Comparison of ENCODE assay signal across 15 mouse cellular contexts in genomic region chr16:57552709-57553108, GRCm38 (mm10). TPM values are rescaled to one million over a fixed set of nuclear protein-coding genes. Genes with fewer than 3 reads are reported as not detected.
DNase-seq lines count a peak whose midpoint lies in the region; ATAC-seq and TF ChIP-seq lines count a peak whose summit lies in the region.
"Had no signal": no experiment of that assay in that cellular context is flagged by ENCODE, and none has a peak within 500 bp of the region (broad histone marks: within the 10 kb centered on the region; RNA-seq: fewer than 3 reads in every experiment).

No protein-coding gene starts in this region.

- H3K36me3 ChIP-seq in forebrain, embryonic 14.5 days (ENCODE audit: control insufficient read depth, insufficient read depth, low read length) = no peaks in the 10 kb centered on the region
- H3K36me3 ChIP-seq in forebrain, embryonic 13.5 days (ENCODE audit: poor library complexity, severe bottlenecking) = no peaks in the 10 kb centered on the region
- 0 out of 2 replicates have a peak, but pooled peaks cover 10% of the 10 kb centered on the region for H3K36me3 ChIP-seq in heart, postnatal 0 days (replicated peaks; ENCODE audit: control insufficient read depth, insufficient read depth, low read length)
- peaks cover 8% of the 10 kb centered on the region for H3K36me3 ChIP-seq in heart, embryonic 10.5 days
- no peaks in the 10 kb centered on the region for H3K36me3 ChIP-seq in limb, embryonic 15.5 days
- H3K36me3 ChIP-seq in hindbrain, embryonic 10.5 days = no peaks in the 10 kb centered on the region
- H3K36me3 ChIP-seq: liver, embryonic 13.5 days; neural tube, embryonic 12.5 days had no signal

- no peak for TF ChIP-seq EP300 in heart, postnatal 0 days (IDR thresholded peaks at IDR 0.05; ENCODE audit: low read depth)

- H3K4me3 ChIP-seq in forebrain, embryonic 14.5 days (ENCODE audit: low read depth, low read length) = no peak overlapping the region
- no peak overlapping the region for H3K4me3 ChIP-seq in forebrain, embryonic 13.5 days
- no peak overlapping the region for H3K4me3 ChIP-seq in heart, postnatal 0 days (ENCODE audit: low read depth, low read length)
- H3K4me3 ChIP-seq in heart, embryonic 10.5 days = no peak overlapping the region
- H3K4me3 ChIP-seq in limb, embryonic 15.5 days = no peak overlapping the region
- H3K4me3 ChIP-seq in hindbrain, embryonic 10.5 days = no peak overlapping the region
- H3K4me3 ChIP-seq: liver, embryonic 13.5 days; neural tube, embryonic 12.5 days had no signal

- no peak overlapping the region for H3K27ac ChIP-seq in forebrain, embryonic 14.5 days (ENCODE audit: low read depth, low read length)
- no peak overlapping the region for H3K27ac ChIP-seq in forebrain, embryonic 13.5 days
- peak overlapping the region; percentile 5; the same call in 1 of the 2 replicates for H3K27ac ChIP-seq in heart, postnatal 0 days (ENCODE audit: low read depth)
- H3K27ac ChIP-seq in heart, embryonic 10.5 days = no peak overlapping the region
- H3K27ac ChIP-seq in limb, embryonic 15.5 days = no peak overlapping the region
- no peak overlapping the region for H3K27ac ChIP-seq in hindbrain, embryonic 10.5 days
- H3K27ac ChIP-seq: liver, embryonic 13.5 days; neural tube, embryonic 12.5 days had no signal

- no peak for TF ChIP-seq CTCF in heart, postnatal 0 days (IDR thresholded peaks at IDR 0.05; ENCODE audit: low read depth)

- no peak for ATAC-seq in forebrain, embryonic 14.5 days
- ATAC-seq in forebrain, embryonic 13.5 days = no peak
- no peak for ATAC-seq in heart, postnatal 0 days (ENCODE audit: insufficient read depth, low read depth)
- ATAC-seq in limb, embryonic 15.5 days (ENCODE audit: insufficient number of reproducible peaks, low FRiP score, low TSS enrichment, low read depth) = no peak
- ATAC-seq: midbrain, embryonic 16.5 days had no signal

- H3K9ac ChIP-seq in forebrain, embryonic 14.5 days (ENCODE audit: low read length) = no peak overlapping the region
- no peak overlapping the region for H3K9ac ChIP-seq in forebrain, embryonic 13.5 days
- no peak overlapping the region for H3K9ac ChIP-seq in heart, postnatal 0 days (replicated peaks; ENCODE audit: low read depth, low read length)
- H3K9ac ChIP-seq in limb, embryonic 15.5 days = no peak overlapping the region
- H3K9ac ChIP-seq: liver, embryonic 13.5 days; neural tube, embryonic 12.5 days had no signal

- DNase-seq in forebrain, embryonic 14.5 days (ENCODE audit: low spot score) = peak; percentile 20
- no peak for DNase-seq in heart, postnatal 0 days (ENCODE audit: low spot score)
- no peak for DNase-seq in heart, embryonic 10.5 days (ENCODE audit: low spot score)
- peak; percentile 31 for DNase-seq in MN1 (ENCODE audit: low spot score)
- no peak for DNase-seq in hindbrain, embryonic 10.5 days (ENCODE audit: low spot score)
- DNase-seq in layer of hippocampus, adult 8-10 months (ENCODE audit: low spot score in 2 of 2) = no peak
- DNase-seq: adrenal gland, postnatal 14 days; cerebellum, adult 8-10 months; kidney, postnatal 10 days; liver, embryonic 13.5 days; thymus, postnatal 25 days had no signal

- no peaks in the 10 kb centered on the region for H3K4me1 ChIP-seq in forebrain, embryonic 14.5 days (ENCODE audit: control insufficient read depth, insufficient read depth, low read length)
- H3K4me1 ChIP-seq in forebrain, embryonic 13.5 days = peaks cover 8% of the 10 kb centered on the region; the same call in 1 of the 2 replicates
- H3K4me1 ChIP-seq in heart, postnatal 0 days (ENCODE audit: control insufficient read depth, insufficient read depth) = peaks cover 31% of the 10 kb centered on the region
- H3K4me1 ChIP-seq in heart, embryonic 10.5 days = peaks cover 19% of the 10 kb centered on the region
- peaks cover 25% of the 10 kb centered on the region; the same call in 1 of the 2 replicates for H3K4me1 ChIP-seq in limb, embryonic 15.5 days
- H3K4me1 ChIP-seq in hindbrain, embryonic 10.5 days (replicated peaks) = peaks cover 8% of the 10 kb centered on the region
- H3K4me1 ChIP-seq: neural tube, embryonic 12.5 days had no signal

- H3K4me2 ChIP-seq in forebrain, embryonic 14.5 days (ENCODE audit: low read length) = no peak overlapping the region
- no peak overlapping the region for H3K4me2 ChIP-seq in forebrain, embryonic 13.5 days
- H3K4me2 ChIP-seq in heart, postnatal 0 days (ENCODE audit: low read depth, low read length) = peak overlapping the region; percentile 79; the same call in 1 of the 2 replicates
- H3K4me2 ChIP-seq in limb, embryonic 15.5 days = peak overlapping the region; percentile 10; the same call in 1 of the 2 replicates
- H3K4me2 ChIP-seq: liver, embryonic 13.5 days; neural tube, embryonic 12.5 days had no signal

- H3K27me3 ChIP-seq in forebrain, embryonic 14.5 days (replicated peaks; ENCODE audit: control insufficient read depth, insufficient read depth, low read length) = 0 out of 2 replicates have a peak, but pooled peaks cover 3% of the 10 kb centered on the region
- 0 out of 2 replicates have a peak, but pooled peaks cover 13% of the 10 kb centered on the region for H3K27me3 ChIP-seq in forebrain, embryonic 13.5 days
- no peaks in the 10 kb centered on the region for H3K27me3 ChIP-seq in heart, postnatal 0 days (ENCODE audit: control insufficient read depth, insufficient read depth, low read length)
- H3K27me3 ChIP-seq in heart, embryonic 10.5 days (ENCODE audit: insufficient read depth, poor library complexity, severe bottlenecking) = no peaks in the 10 kb centered on the region
- no peaks in the 10 kb centered on the region for H3K27me3 ChIP-seq in limb, embryonic 15.5 days
- H3K27me3 ChIP-seq in hindbrain, embryonic 10.5 days (ENCODE audit: insufficient read depth, poor library complexity, severe bottlenecking) = no peaks in the 10 kb centered on the region
- H3K27me3 ChIP-seq: neural tube, embryonic 12.5 days had no signal

- H3K9me3 ChIP-seq in forebrain, embryonic 14.5 days (replicated peaks; ENCODE audit: control insufficient read depth, low read length) = no peaks in the 10 kb centered on the region
- H3K9me3 ChIP-seq in forebrain, embryonic 13.5 days (replicated peaks) = no peaks in the 10 kb centered on the region
- no peaks in the 10 kb centered on the region for H3K9me3 ChIP-seq in heart, postnatal 0 days (replicated peaks; ENCODE audit: control insufficient read depth, low read length)
- H3K9me3 ChIP-seq in heart, embryonic 10.5 days = no peaks in the 10 kb centered on the region
- no peaks in the 10 kb centered on the region for H3K9me3 ChIP-seq in limb, embryonic 15.5 days
- H3K9me3 ChIP-seq in hindbrain, embryonic 10.5 days = no peaks in the 10 kb centered on the region
- H3K9me3 ChIP-seq: liver, embryonic 13.5 days; neural tube, embryonic 12.5 days had no signal

- 36% methylated on average over 5 of the region's 5 CpGs for WGBS in forebrain, embryonic 14.5 days
- WGBS in forebrain, embryonic 13.5 days = 39% methylated on average over 5 of the region's 5 CpGs
- 58% methylated on average over 5 of the region's 5 CpGs for WGBS in heart, postnatal 0 days
- 80% methylated on average over 5 of the region's 5 CpGs for WGBS in heart, embryonic 10.5 days
- 70% methylated on average over 5 of the region's 5 CpGs for WGBS in limb, embryonic 15.5 days
- 87% methylated on average over 5 of the region's 5 CpGs for WGBS in hindbrain, embryonic 10.5 days

RNA-seq across cellular contexts. Expression of gene Cmss1, which starts 54.0 kb away (rescaled TPM):
- 35.7 and 41.0 TPM in 2 replicates for polyA plus RNA-seq in forebrain, embryonic 14.5 days (2014; fragmentation: Nextera tagmentation; extraction: Ambion mirVana)
- 43.9 and 45.2 TPM in 2 replicates for polyA plus RNA-seq in forebrain, embryonic 13.5 days (2015; fragmentation: Nextera tagmentation; extraction: Ambion mirVana)
- 7.0 and 17.0 TPM in 2 replicates for total RNA-seq in heart, postnatal 0 days (2014; rRNA removed; ENCODE audit: low replicate concordance)
- polyA plus RNA-seq in heart, postnatal 0 days (2015; fragmentation: Nextera tagmentation; extraction: Ambion mirVana) = 50.3 and 56.6 TPM in 2 replicates
- polyA plus RNA-seq in heart, embryonic 10.5 days (2016; fragmentation: Nextera tagmentation; extraction: Ambion mirVana) = 36.2 and 43.7 TPM in 2 replicates
- 37.0 and 41.8 TPM in 2 replicates for polyA plus RNA-seq in limb, embryonic 15.5 days (2015; fragmentation: Nextera tagmentation; extraction: Ambion mirVana)
- polyA plus RNA-seq in hindbrain, embryonic 10.5 days (2016; fragmentation: Nextera tagmentation; extraction: Ambion mirVana) = 55.5 and 61.7 TPM in 2 replicates
- total RNA-seq in layer of hippocampus, adult 8-10 months (2022) = 10 to 100 TPM; 17.1 to 20.4 (median 18.0) TPM

Comparison
In these comparisons a context has a peak if more than half of its experiments do, and no peak if none do; other contexts are left out.
1. DNase-seq: peak in forebrain, embryonic 14.5 days (single experiment) and MN1 (single experiment); none in heart, postnatal 0 days (single experiment), heart, embryonic 10.5 days (single experiment), hindbrain, embryonic 10.5 days (single experiment) and layer of hippocampus, adult 8-10 months (0 of 2).
2. H3K4me2 ChIP-seq: peak in heart, postnatal 0 days (single experiment) and limb, embryonic 15.5 days (single experiment); none in forebrain, embryonic 14.5 days (single experiment) and forebrain, embryonic 13.5 days (single experiment).